Mouse (Mus musculus): ENCODE data around the gene BC049730.

DNA sequence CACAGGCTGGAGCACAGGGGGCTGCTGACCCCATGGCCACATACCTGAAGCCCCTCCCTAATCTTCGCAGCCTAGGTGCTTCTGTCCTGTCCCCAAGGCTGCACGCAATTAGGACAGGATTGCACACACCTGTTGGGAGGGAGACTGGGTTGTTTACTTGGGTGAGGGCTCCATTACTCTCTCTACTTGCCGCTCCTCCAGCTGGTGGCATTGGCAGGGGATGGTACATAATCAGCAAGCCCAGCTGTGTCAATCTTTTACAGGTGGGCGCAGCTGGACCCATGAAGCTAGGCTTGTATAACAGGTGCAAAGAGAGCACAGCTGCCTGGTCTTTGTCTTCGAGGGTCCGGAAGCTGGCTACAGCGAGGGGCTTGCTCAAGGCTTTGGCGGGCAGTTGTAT is 53.5 kb downstream of the BC049730 start:
- TF ChIP-seq MAX (IDR thresholded peaks at IDR 0.05; ENCODE audit: low read length) (no peak), POLR2A (IDR thresholded peaks at IDR 0.05; ENCODE audit: low read depth, low read length) (no peak), CTCF (conservative IDR thresholded peaks at IDR 0.05 in 1 of 2, IDR thresholded peaks at IDR 0.05 in 1 of 2; ENCODE audit: low read depth in 2 of 2, low read length in 2 of 2) (no peak), SMC3 (IDR thresholded peaks at IDR 0.05; ENCODE audit: low read depth, low read length) (no peak), ZNF384 (IDR thresholded peaks at IDR 0.05; ENCODE audit: low read depth, low read length) (no peak), EP300 (IDR thresholded peaks at IDR 0.05; ENCODE audit: low read length) (no peak), POLR2AphosphoS2 (IDR thresholded peaks at IDR 0.05; ENCODE audit: low read depth, low read length) (no peak), MAFK (IDR thresholded peaks at IDR 0.05; ENCODE audit: insufficient replicate concordance, low read length) (no peak), CHD2 (IDR thresholded peaks at IDR 0.05; ENCODE audit: low read length) (no peak)
